Mouse (Mus musculus): Measurements from ENCODE around the gene Pdzk1ip1. TPM values are rescaled to one million over a fixed set of nuclear protein-coding genes. Genes with fewer than 3 reads are reported as not detected.

The Pdzk1ip1 gene
- polyA plus RNA-seq (2015; fragmentation: Nextera tagmentation; extraction: Ambion mirVana): 6.9 and 8.6 TPM in 2 replicates

- no peak within 1 kb of the TSS for H3K9ac ChIP-seq
- H3K27ac ChIP-seq: no peak within 1 kb of the TSS
- no peak within 1 kb of the TSS for H3K4me3 ChIP-seq
- no peaks in the 10 kb centered on the region for H3K4me1 ChIP-seq
- no peak for ATAC-seq (ENCODE audit: low FRiP score, low read depth)
- 17% methylated on average over 11 of the region's 11 CpGs for WGBS
- no peaks in the 10 kb centered on the region for H3K9me3 ChIP-seq
- peaks cover 75% of the 10 kb centered on the region for H3K27me3 ChIP-seq
- no peaks in the 10 kb centered on the region for H3K36me3 ChIP-seq
- peak within 1 kb of the TSS; percentile 12 for H3K4me2 ChIP-seq (replicated peaks)
These were observed at the start of gene Pdzk1ip1 for GRCm38 (mm10) chr4:115088611-115089338. Gene Pdzk1ip1 (plus strand): TSS chr4:115088708.

- no peak overlapping the region for H3K4me2 ChIP-seq (replicated peaks)
- no peak for ATAC-seq (ENCODE audit: low FRiP score, low read depth)
- peaks cover 33% of the 10 kb centered on the region for H3K27me3 ChIP-seq
- no peaks in the 10 kb centered on the region for H3K9me3 ChIP-seq
- no peak overlapping the region for H3K4me3 ChIP-seq
- WGBS: 79% methylated on average over 3 of the region's 3 CpGs
- H3K36me3 ChIP-seq: peaks cover 21% of the 10 kb centered on the region
- H3K27ac ChIP-seq: no peak overlapping the region
- no peak overlapping the region for H3K9ac ChIP-seq
- no peaks in the 10 kb centered on the region for H3K4me1 ChIP-seq
These were observed 42.9 kb upstream of the Pdzk1ip1 start for GRCm38 (mm10) chr4:115045621-115046020.

- H3K4me2 ChIP-seq (replicated peaks): no peak overlapping the region
These were observed 40.8 kb upstream of the Pdzk1ip1 start for GRCm38 (mm10) chr4:115047750-115048149.

GRCm38 (mm10) chr4:115048190-115048589, 40.3 kb upstream of the Pdzk1ip1 start:
- Histone ChIP-seq H3K27ac (no peak overlapping the region), H3K9ac (no peak overlapping the region), H3K9me3 (no peaks in the 10 kb centered on the region), H3K36me3 (no peaks in the 10 kb centered on the region; the same call in 1 of the 2 replicates), H3K4me2 (replicated peaks) (no peak overlapping the region), H3K4me3 (no peak overlapping the region), H3K4me1 (peaks cover 11% of the 10 kb centered on the region), H3K27me3 (peaks cover 58% of the 10 kb centered on the region)
- no peak for ATAC-seq (ENCODE audit: low FRiP score, low read depth)
- 64% methylated on average over 8 of the region's 8 CpGs for WGBS

More at GRCm38 (mm10) chr4:115047750-115048149, 40.8 kb upstream of the Pdzk1ip1 start:
- no peak overlapping the region for H3K9ac ChIP-seq
- no peaks in the 10 kb centered on the region; the same call in 1 of the 2 replicates for H3K36me3 ChIP-seq
- no peak overlapping the region for H3K4me3 ChIP-seq
- WGBS: 5% methylated on average over 5 of the region's 5 CpGs
- no peak overlapping the region for H3K27ac ChIP-seq
- peaks cover 54% of the 10 kb centered on the region for H3K27me3 ChIP-seq
- H3K4me1 ChIP-seq: peaks cover 8% of the 10 kb centered on the region
- ATAC-seq (ENCODE audit: low FRiP score, low read depth): no peak
- no peaks in the 10 kb centered on the region for H3K9me3 ChIP-seq

- H3K4me2 ChIP-seq (replicated peaks): no peak overlapping the region
- H3K4me1 ChIP-seq: peaks cover 12% of the 10 kb centered on the region
- WGBS: 75% methylated on average over 5 of the region's 5 CpGs
- peaks cover 88% of the 10 kb centered on the region for H3K27me3 ChIP-seq
- H3K36me3 ChIP-seq: no peaks in the 10 kb centered on the region
- H3K9ac ChIP-seq: no peak overlapping the region
- no peak overlapping the region for H3K4me3 ChIP-seq
- H3K9me3 ChIP-seq: no peaks in the 10 kb centered on the region
- no peak for ATAC-seq (ENCODE audit: low FRiP score, low read depth)
- no peak overlapping the region for H3K27ac ChIP-seq
These were observed 37.3 kb upstream of the Pdzk1ip1 start for GRCm38 (mm10) chr4:115051245-115051644.

- peaks cover 20% of the 10 kb centered on the region for H3K4me1 ChIP-seq
- peak; percentile 49 for ATAC-seq (ENCODE audit: low FRiP score, low read depth)
These were observed 36.0 kb upstream of the Pdzk1ip1 start for GRCm38 (mm10) chr4:115052343-115053005.

GRCm38 (mm10) chr4:115055044-115055443, 33.5 kb upstream of the Pdzk1ip1 start:
- Histone ChIP-seq H3K4me2 (replicated peaks) (no peak overlapping the region), H3K9me3 (no peaks in the 10 kb centered on the region), H3K9ac (no peak overlapping the region), H3K27me3 (peaks cover 98% of the 10 kb centered on the region), H3K4me1 (peaks cover 24% of the 10 kb centered on the region), H3K27ac (no peak overlapping the region), H3K36me3 (no peaks in the 10 kb centered on the region), H3K4me3 (no peak overlapping the region)
- no peak for ATAC-seq (ENCODE audit: low FRiP score, low read depth)
- WGBS: 5% methylated on average over 2 of the region's 2 CpGs

More at GRCm38 (mm10) chr4:115052343-115053005, 36.0 kb upstream of the Pdzk1ip1 start:
- WGBS: under 1% methylated on average over 36 of the region's 36 CpGs
- no peaks in the 10 kb centered on the region for H3K9me3 ChIP-seq
- peaks cover 98% of the 10 kb centered on the region for H3K27me3 ChIP-seq
- peak overlapping the region; percentile 65 for H3K4me2 ChIP-seq (replicated peaks)
- peak overlapping the region; percentile 57 for H3K9ac ChIP-seq
- no peak overlapping the region for H3K27ac ChIP-seq
- peak overlapping the region; percentile 39 for H3K4me3 ChIP-seq
- no peaks in the 10 kb centered on the region for H3K36me3 ChIP-seq

GRCm38 (mm10) chr4:115055691-115056090, 32.8 kb upstream of the Pdzk1ip1 start:
- no peak for ATAC-seq (ENCODE audit: low FRiP score, low read depth)

GRCm38 (mm10) chr4:115056371-115056920, 32.1 kb upstream of the Pdzk1ip1 start, which contains the start of gene Tal1:
Gene Tal1 (plus strand): TSS chr4:115056426.
- 0 out of 2 replicates have a peak, but pooled peaks have one; percentile 7 for ATAC-seq (ENCODE audit: low FRiP score, low read depth)

More at GRCm38 (mm10) chr4:115055691-115056090, 32.8 kb upstream of the Pdzk1ip1 start:
- no peak overlapping the region for H3K4me2 ChIP-seq (replicated peaks)
- H3K27ac ChIP-seq: no peak overlapping the region
- 22% methylated on average over 3 of the region's 3 CpGs for WGBS
- no peak overlapping the region for H3K9ac ChIP-seq
- peaks cover 99% of the 10 kb centered on the region for H3K27me3 ChIP-seq
- H3K4me3 ChIP-seq: no peak overlapping the region
- peaks cover 24% of the 10 kb centered on the region for H3K4me1 ChIP-seq
- no peaks in the 10 kb centered on the region for H3K36me3 ChIP-seq
- no peaks in the 10 kb centered on the region for H3K9me3 ChIP-seq

GRCm38 (mm10) chr4:115056921-115057673, 31.4 kb upstream of the Pdzk1ip1 start:
- H3K27ac ChIP-seq: peak overlapping the region; percentile 48; the same call in 1 of the 2 replicates
- peak overlapping the region; percentile 69 for H3K4me2 ChIP-seq (replicated peaks)
- peak overlapping the region; percentile 40 for H3K4me3 ChIP-seq
- H3K27me3 ChIP-seq: peaks cover 99% of the 10 kb centered on the region
- 1% methylated on average over 47 of the region's 48 CpGs for WGBS
- peak overlapping the region; percentile 53 for H3K9ac ChIP-seq
- no peaks in the 10 kb centered on the region for H3K9me3 ChIP-seq
- peaks cover 23% of the 10 kb centered on the region for H3K4me1 ChIP-seq
- peak; percentile 48; the same call in 1 of the 2 replicates for ATAC-seq (ENCODE audit: low FRiP score, low read depth)
- H3K36me3 ChIP-seq: no peaks in the 10 kb centered on the region

More at GRCm38 (mm10) chr4:115056371-115056920, 32.1 kb upstream of the Pdzk1ip1 start, which contains the start of gene Tal1:
- Histone ChIP-seq H3K36me3 (no peaks in the 10 kb centered on the region), H3K27me3 (peaks cover 99% of the 10 kb centered on the region), H3K4me2 (replicated peaks) (peak within 1 kb of the TSS; percentile 69), H3K4me1 (peaks cover 24% of the 10 kb centered on the region), H3K9ac (peak within 1 kb of the TSS; percentile 53), H3K27ac (no peak within 1 kb of the TSS), H3K4me3 (peak within 1 kb of the TSS; percentile 40), H3K9me3 (no peaks in the 10 kb centered on the region)
- WGBS: under 1% methylated on average over 59 of the region's 60 CpGs

- Histone ChIP-seq H3K9ac (0 out of 2 replicates have a peak overlapping the region, but pooled peaks have one; percentile 45), H3K4me2 (replicated peaks) (0 out of 2 replicates have a peak overlapping the region, but pooled peaks have one; percentile 69), H3K36me3 (no peaks in the 10 kb centered on the region), H3K9me3 (no peaks in the 10 kb centered on the region), H3K4me3 (peak overlapping the region; percentile 40), H3K4me1 (peaks cover 16% of the 10 kb centered on the region), H3K27me3 (peaks cover 99% of the 10 kb centered on the region), H3K27ac (peak overlapping the region; percentile 48; the same call in 1 of the 2 replicates)
- WGBS: under 1% methylated on average over 33 of the region's 33 CpGs
- no peak for ATAC-seq (ENCODE audit: low FRiP score, low read depth)
These were observed 30.7 kb upstream of the Pdzk1ip1 start for GRCm38 (mm10) chr4:115057674-115058316.
